Comparison of ENCODE assay signal across 20 mouse cellular contexts in the genomic region with DNA sequence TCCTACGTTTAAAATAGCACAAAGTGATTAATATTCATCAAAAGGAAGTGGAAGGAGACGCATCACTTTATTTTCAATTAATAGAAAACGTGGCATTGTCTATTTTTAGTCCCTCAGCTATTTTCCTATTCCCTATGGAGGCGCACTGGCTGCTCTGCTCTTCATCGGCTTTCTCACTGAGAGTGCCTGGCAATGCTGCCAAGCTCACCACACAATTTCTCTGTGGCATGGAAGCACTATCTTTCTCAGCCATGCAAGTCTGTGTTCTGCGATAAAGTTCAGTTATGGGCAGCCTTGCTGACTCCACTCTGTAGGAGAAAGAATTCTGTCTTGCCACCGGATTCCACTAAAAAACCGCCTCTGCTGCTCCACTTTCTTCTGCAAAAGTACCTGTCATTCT.
A peak's percentile ranks its signal among the peaks of the same experiment; 100 is the strongest.
DNase-seq lines count a peak whose midpoint lies in the region; ATAC-seq and TF ChIP-seq lines count a peak whose summit lies in the region.
"Had no signal": no experiment of that assay in that cellular context is flagged by ENCODE, and none has a peak within 500 bp of the region (broad histone marks: within the 10 kb centered on the region; RNA-seq: fewer than 3 reads in every experiment).

No protein-coding gene starts in this region.

- H3K9ac ChIP-seq in hindbrain, postnatal 0 days (replicated peaks; ENCODE audit: low read length), result no peak overlapping the region
- H3K9ac ChIP-seq in hindbrain, embryonic 16.5 days (ENCODE audit: low read depth, low read length), result no peak overlapping the region
- H3K9ac ChIP-seq: hindbrain, embryonic 15.5 days; limb, embryonic 15.5 days; neural tube, embryonic 15.5 days had no signal

- WGBS in cerebellum, adult 2 months, result 35% methylated on average over 8 of the region's 8 CpGs
- WGBS in hindbrain, postnatal 0 days, result 61% methylated on average over 8 of the region's 8 CpGs
- WGBS in hindbrain, embryonic 16.5 days, result 64% methylated on average over 8 of the region's 8 CpGs

- H3K9me3 ChIP-seq in hindbrain, postnatal 0 days (ENCODE audit: low read length), result no peaks in the 10 kb centered on the region
- no peaks in the 10 kb centered on the region for H3K9me3 ChIP-seq in hindbrain, embryonic 16.5 days (ENCODE audit: control insufficient read depth, low read length)
- H3K9me3 ChIP-seq: heart, embryonic 10.5 days; hindbrain, embryonic 15.5 days; limb, embryonic 15.5 days; neural tube, embryonic 15.5 days had no signal

- no peak for TF ChIP-seq POLR2A in cerebellum, adult 2 months (IDR thresholded peaks at IDR 0.05; ENCODE audit: borderline replicate concordance, insufficient read depth, low read length)

- TF ChIP-seq CTCF in cerebellum, adult 2 months (IDR thresholded peaks at IDR 0.05; ENCODE audit: borderline replicate concordance, insufficient read depth, low read depth, low read length), result no peak
- no peak for TF ChIP-seq CTCF in hindbrain, postnatal 0 days (IDR thresholded peaks at IDR 0.05; ENCODE audit: low read depth)

- H3K36me3 ChIP-seq in hindbrain, postnatal 0 days (ENCODE audit: insufficient read depth, low read length), result no peaks in the 10 kb centered on the region
- no peaks in the 10 kb centered on the region for H3K36me3 ChIP-seq in hindbrain, embryonic 16.5 days (ENCODE audit: control insufficient read depth, insufficient read depth, low read length)
- H3K36me3 ChIP-seq: heart, embryonic 10.5 days; hindbrain, embryonic 15.5 days; limb, embryonic 15.5 days; neural tube, embryonic 15.5 days had no signal

- DNase-seq in cerebellum, postnatal 14 days, result peak; percentile 2 to 12
- no peak for DNase-seq in cerebellum, adult 2 months
- peak; percentile 9 for DNase-seq in hindbrain, postnatal 0 days (ENCODE audit: low spot score)
- peak; percentile 77 for DNase-seq in MEL-GATA-1-ER (ENCODE audit: extremely low read depth, low read depth)
- DNase-seq in right cerebral cortex, adult 2 months (ENCODE audit: low spot score in 2 of 2), result peak; percentile 12 to 17
- DNase-seq in ovary, postnatal 14 days (ENCODE audit: low spot score), result no peak
- no peak for DNase-seq in kidney, postnatal 36 days
- DNase-seq: adrenal gland, adult 8-10 months; cerebellum, adult 9-10 months; heart, postnatal 14 days; kidney, adult 11 months; kidney, postnatal 10 days; layer of hippocampus, adult 9-11 months; lung, adult 18-20 months had no signal

- ATAC-seq in hindbrain, postnatal 0 days, result no peak
- no peak for ATAC-seq in hindbrain, embryonic 16.5 days

- H3K4me2 ChIP-seq in hindbrain, postnatal 0 days (ENCODE audit: low read depth, low read length), result no peak overlapping the region
- H3K4me2 ChIP-seq in hindbrain, embryonic 16.5 days (ENCODE audit: low read length), result no peak overlapping the region
- H3K4me2 ChIP-seq: hindbrain, embryonic 15.5 days; limb, embryonic 15.5 days; neural tube, embryonic 15.5 days had no signal

- no peak overlapping the region for H3K4me3 ChIP-seq in cerebellum, adult 2 months (replicated peaks; ENCODE audit: insufficient read depth, low read depth, low read length)
- H3K4me3 ChIP-seq in hindbrain, postnatal 0 days (ENCODE audit: low read length), result no peak overlapping the region
- no peak overlapping the region for H3K4me3 ChIP-seq in hindbrain, embryonic 16.5 days (ENCODE audit: low read length)
- H3K4me3 ChIP-seq: heart, embryonic 10.5 days; hindbrain, embryonic 15.5 days; limb, embryonic 15.5 days; myocyte; neural tube, embryonic 15.5 days had no signal

- no peaks in the 10 kb centered on the region for H3K27me3 ChIP-seq in cerebellum, adult 2 months (ENCODE audit: control insufficient read depth, insufficient read depth, low read length)
- H3K27me3 ChIP-seq in hindbrain, postnatal 0 days (ENCODE audit: insufficient read depth, low read length), result no peaks in the 10 kb centered on the region
- no peaks in the 10 kb centered on the region for H3K27me3 ChIP-seq in hindbrain, embryonic 16.5 days (replicated peaks; ENCODE audit: control insufficient read depth, insufficient read depth, low read length)
- H3K27me3 ChIP-seq: hindbrain, embryonic 15.5 days; limb, embryonic 15.5 days; neural tube, embryonic 15.5 days had no signal

- H3K27ac ChIP-seq in cerebellum, adult 2 months (ENCODE audit: insufficient read depth, low read length), result no peak overlapping the region
- H3K27ac ChIP-seq in hindbrain, postnatal 0 days, result no peak overlapping the region
- H3K27ac ChIP-seq in hindbrain, embryonic 16.5 days (ENCODE audit: low read depth, low read length), result no peak overlapping the region
- H3K27ac ChIP-seq: heart, embryonic 10.5 days; hindbrain, embryonic 15.5 days; limb, embryonic 15.5 days; neural tube, embryonic 15.5 days had no signal

- H3K4me1 ChIP-seq in cerebellum, adult 2 months (ENCODE audit: control insufficient read depth, insufficient read depth, low read length), result no peaks in the 10 kb centered on the region
- no peaks in the 10 kb centered on the region for H3K4me1 ChIP-seq in hindbrain, postnatal 0 days (ENCODE audit: insufficient read depth, low read length)
- no peaks in the 10 kb centered on the region for H3K4me1 ChIP-seq in hindbrain, embryonic 16.5 days (ENCODE audit: control insufficient read depth, insufficient read depth, low read depth, low read length)
- H3K4me1 ChIP-seq: heart, embryonic 10.5 days; hindbrain, embryonic 15.5 days; limb, embryonic 15.5 days; neural tube, embryonic 15.5 days had no signal

Comparison
In these comparisons a context has a peak if more than half of its experiments do, and no peak if none do; other contexts are left out.
1. DNase-seq: peak in cerebellum, postnatal 14 days (2 of 2), hindbrain, postnatal 0 days (single experiment), MEL-GATA-1-ER (single experiment) and right cerebral cortex, adult 2 months (2 of 2); none in cerebellum, adult 2 months (0 of 2), ovary, postnatal 14 days (single experiment) and kidney, postnatal 36 days (0 of 2).